ENCODE assay signal across 22 mouse cellular contexts in the genomic region with DNA sequence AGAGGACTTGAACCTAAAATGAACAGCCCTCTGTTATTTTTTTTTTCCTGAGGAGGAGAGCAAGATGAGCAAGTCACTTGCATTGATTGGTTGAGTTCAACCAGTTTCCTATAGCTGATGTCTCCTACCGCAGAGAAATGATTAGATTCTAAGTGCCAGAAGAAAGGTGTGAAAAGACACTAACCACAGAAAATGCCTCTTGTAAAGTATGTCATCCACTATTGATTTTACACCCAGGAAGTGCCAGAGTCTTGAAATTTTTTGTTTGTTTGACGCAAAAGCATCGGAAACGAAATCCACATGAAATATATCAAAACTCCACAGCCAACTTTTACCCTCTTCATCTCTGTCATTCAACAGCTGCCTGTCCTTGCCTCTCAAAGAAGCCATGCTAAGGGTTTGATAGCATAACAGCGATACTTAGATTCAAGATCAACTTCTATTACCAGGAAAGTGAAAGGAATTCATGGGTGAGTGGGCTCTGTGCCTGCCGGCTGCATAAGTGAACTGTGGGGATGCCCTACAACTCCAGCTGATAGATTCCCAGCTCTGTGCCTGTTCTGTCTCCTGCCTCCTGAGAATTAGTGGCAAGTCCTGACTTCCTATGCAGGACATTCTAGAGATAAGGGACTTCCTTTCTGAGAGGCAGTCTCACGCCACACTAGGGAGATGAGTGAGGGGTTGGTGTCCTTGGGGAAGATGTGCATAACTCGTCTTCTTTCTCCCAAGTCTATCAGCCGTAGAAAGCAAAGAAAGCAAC.
DNase-seq lines count a peak whose midpoint lies in the region; ATAC-seq and TF ChIP-seq lines count a peak whose summit lies in the region.
"Had no signal": no experiment of that assay in that cellular context is flagged by ENCODE, and none has a peak within 500 bp of the region (broad histone marks: within the 10 kb centered on the region; RNA-seq: fewer than 3 reads in every experiment).

No protein-coding gene starts in this region.

- TF ChIP-seq EP300 in heart, postnatal 0 days (IDR thresholded peaks at IDR 0.05; ENCODE audit: low read depth): no peak

- H3K27ac ChIP-seq in heart, postnatal 0 days (ENCODE audit: low read depth): 0 out of 2 replicates have a peak overlapping the region, but pooled peaks have one; percentile 28
- H3K27ac ChIP-seq: embryonic facial prominence, embryonic 13.5 days; forebrain, embryonic 13.5 days; heart, adult 2 months; hindbrain, embryonic 10.5 days; hindbrain, embryonic 14.5 days had no signal

- H3K4me1 ChIP-seq in heart, postnatal 0 days (ENCODE audit: control insufficient read depth, insufficient read depth): peaks cover 15% of the 10 kb centered on the region; the same call in 1 of the 2 replicates

- intact Hi-C loops in heart, postnatal 36 days (cut with DNase I): no loop called here

- no peaks in the 10 kb centered on the region for H3K9me3 ChIP-seq in heart, postnatal 0 days (replicated peaks; ENCODE audit: control insufficient read depth, low read length)
- H3K9me3 ChIP-seq: embryonic facial prominence, embryonic 13.5 days; forebrain, embryonic 13.5 days; G1E; hindbrain, embryonic 10.5 days had no signal

- 52% methylated on average over 9 of the region's 9 CpGs for WGBS in heart, postnatal 0 days

- no peak overlapping the region for H3K4me2 ChIP-seq in heart, postnatal 0 days (ENCODE audit: low read depth, low read length)
- H3K4me2 ChIP-seq: embryonic facial prominence, embryonic 13.5 days; forebrain, embryonic 13.5 days; hindbrain, embryonic 14.5 days had no signal

- no peak overlapping the region for H3K4me3 ChIP-seq in heart, postnatal 0 days (ENCODE audit: low read depth, low read length)
- H3K4me3 ChIP-seq: embryonic facial prominence, embryonic 13.5 days; forebrain, embryonic 13.5 days; heart, adult 2 months; hindbrain, embryonic 10.5 days had no signal

- DNase-seq in heart, adult 11 months: peak; percentile 92
- no peak for DNase-seq in heart, postnatal 36 days
- DNase-seq in heart, postnatal 0 days (ENCODE audit: low spot score): no peak
- no peak for DNase-seq in heart, adult 8-10 months (ENCODE audit: low spot score)
- peak; percentile 52 for DNase-seq in CD4-positive, CD25-positive, alpha-beta regulatory T cell, adult 2 months (ENCODE audit: low read depth, low spot score)
- peak; percentile 85 for DNase-seq in induced T-regulatory cell, adult 2 months (ENCODE audit: low read depth)
- no peak for DNase-seq in spleen, postnatal 36 days (ENCODE audit: low spot score in 2 of 2)
- no peak for DNase-seq in thymus, adult 18-20 months
- DNase-seq: adrenal gland, postnatal 25 days; cerebellum, adult 18-20 months; cerebellum, adult 9-11 months; cerebellum, postnatal 36 days; forebrain, postnatal 0 days; gastrocnemius, postnatal 10 days; heart, adult 2 months; kidney, adult 8-10 months had no signal

- no peaks in the 10 kb centered on the region for H3K27me3 ChIP-seq in heart, postnatal 0 days (ENCODE audit: control insufficient read depth, insufficient read depth, low read length)
- H3K27me3 ChIP-seq: embryonic facial prominence, embryonic 13.5 days had no signal

- no peak overlapping the region for H3K9ac ChIP-seq in heart, postnatal 0 days (replicated peaks; ENCODE audit: low read depth, low read length)
- H3K9ac ChIP-seq: embryonic facial prominence, embryonic 13.5 days; forebrain, embryonic 13.5 days; forebrain, postnatal 0 days; hindbrain, embryonic 14.5 days had no signal

- no peak for TF ChIP-seq CTCF in heart, postnatal 0 days (IDR thresholded peaks at IDR 0.05; ENCODE audit: low read depth)

- ATAC-seq in heart, postnatal 0 days (ENCODE audit: insufficient read depth, low read depth): no peak
- ATAC-seq: forebrain, embryonic 13.5 days; forebrain, postnatal 0 days; intestine, postnatal 0 days had no signal

- H3K36me3 ChIP-seq in heart, postnatal 0 days (replicated peaks; ENCODE audit: control insufficient read depth, insufficient read depth, low read length): no peaks in the 10 kb centered on the region
- H3K36me3 ChIP-seq: embryonic facial prominence, embryonic 13.5 days; G1E; hindbrain, embryonic 10.5 days had no signal

Comparison
In these comparisons a context has a peak if more than half of its experiments do, and no peak if none do; other contexts are left out.
1. DNase-seq: peak in heart, adult 11 months (single experiment), CD4-positive, CD25-positive, alpha-beta regulatory T cell, adult 2 months (single experiment) and induced T-regulatory cell, adult 2 months (single experiment); none in heart, postnatal 36 days (0 of 2), heart, postnatal 0 days (single experiment), heart, adult 8-10 months (single experiment), spleen, postnatal 36 days (0 of 2) and thymus, adult 18-20 months (0 of 2).